Mouse (Mus musculus) MEL (cell line): ENCODE data around the gene Krtap9-3. TPM values are rescaled to one million over a fixed set of nuclear protein-coding genes. Genes with fewer than 3 reads are reported as not detected.

Experiments
- DNase-seq: peaks from one replicate; pipeline ENCODE4 v3.0.0; 2011; ENCODE audit warnings: low read depth, low spot score
- H3K27ac ChIP-seq: 2 replicates; pipeline ENCODE4 v1.5.1; 2012; ENCODE audit warnings: low read depth, mild to moderate bottlenecking, control low read depth, low read length, moderate library complexity; ENCODE audit not compliant: control insufficient read depth
- H3K27me3 ChIP-seq, 2 experiments: fragments of 150-350 bp in 1 of 2; sonication (generic) in 1 of 2; 2 replicates each; pipeline ENCODE4 v1.6.1; 2012; ENCODE audit warnings: low read length in 2 of 2, mild to moderate bottlenecking in 2 of 2, improper control_type of control experiment in 1 of 2, moderate library complexity in 1 of 2; ENCODE audit not compliant: insufficient read depth in 2 of 2, control insufficient read depth in 1 of 2
- H3K36me3 ChIP-seq, 2 experiments: 2 replicates each; pipeline ENCODE4 v1.6.1; 2012 to 2014; ENCODE audit warnings: low read length in 2 of 2, improper control_type of control experiment in 1 of 2, inconsistent platforms in 1 of 2, mild to moderate bottlenecking in 1 of 2; ENCODE audit not compliant: insufficient read depth in 2 of 2, control insufficient read depth in 1 of 2
- H3K4me1 ChIP-seq, 2 experiments: fragments of 150-350 bp in 1 of 2; sonication (generic) in 1 of 2; 2 replicates each; pipeline ENCODE4 v1.6.1; 2012; ENCODE audit warnings: low read length in 2 of 2, improper control_type of control experiment in 1 of 2, mild to moderate bottlenecking in 1 of 2; ENCODE audit not compliant: insufficient read depth in 2 of 2, control insufficient read depth in 1 of 2
- H3K4me3 ChIP-seq, 2 experiments: fragments of 150-350 bp in 1 of 2; sonication (generic) in 1 of 2; 2 replicates each; pipeline ENCODE4 v1.5.1; 2012; ENCODE audit warnings: low read depth in 2 of 2, low read length in 2 of 2, mild to moderate bottlenecking in 2 of 2, moderate library complexity in 2 of 2, control low read depth in 1 of 2, improper control_type of control experiment in 1 of 2; ENCODE audit not compliant: control insufficient read depth in 1 of 2, insufficient read depth in 1 of 2
- H3K79me2 ChIP-seq: 2 replicates; pipeline ENCODE4 v1.6.1; 2012; ENCODE audit warnings: mild to moderate bottlenecking, low read length, moderate library complexity; ENCODE audit not compliant: control insufficient read depth, poor library complexity, insufficient read depth
- H3K9ac ChIP-seq: 2 replicates; pipeline ENCODE4 v1.6.1; 2012; ENCODE audit warnings: low read depth, mild to moderate bottlenecking, control low read depth, low read length, moderate library complexity; ENCODE audit not compliant: control insufficient read depth, poor library complexity, severe bottlenecking
- H3K9me3 ChIP-seq: fragments of 150-350 bp; sonication (generic); replicated peaks from 2 replicates; pipeline ENCODE4 v1.6.1; 2012; ENCODE audit warnings: mild to moderate bottlenecking, low read length, improper control_type of control experiment, moderate library complexity; ENCODE audit not compliant: insufficient read depth
- BHLHE40 ChIP-seq: IDR thresholded peaks from 2 replicates; pipeline ENCODE4 v1.6.1; 2012; ENCODE audit warnings: low read depth, mild to moderate bottlenecking, inconsistent platforms, low read length, improper control_type of control experiment, borderline replicate concordance
- CTCF ChIP-seq, 3 experiments: IDR thresholded peaks in 2 of 3; conservative IDR thresholded peaks in 1 of 3; 2 replicates each; pipeline ENCODE4 v1.5.1; 2011 to 2012; ENCODE audit warnings: low read length in 3 of 3, low read depth in 2 of 3, mild to moderate bottlenecking in 2 of 3, improper control_type of control experiment in 1 of 3, inconsistent platforms in 1 of 3, mixed read lengths in 1 of 3, moderate library complexity in 1 of 3; ENCODE audit not compliant: control insufficient read depth in 1 of 3, insufficient read depth in 1 of 3, poor library complexity in 1 of 3, severe bottlenecking in 1 of 3
- E2F4 ChIP-seq: IDR thresholded peaks from 2 replicates; pipeline ENCODE4 v1.6.1; 2011; ENCODE audit warnings: low read depth, low read length, improper control_type of control experiment, borderline replicate concordance
- EP300 ChIP-seq, 2 experiments: IDR thresholded peaks; 2 replicates each; pipeline ENCODE4 v1.6.1; 2011; ENCODE audit warnings: improper control_type of control experiment in 2 of 2, low read length in 2 of 2, low read depth in 1 of 2, mild to moderate bottlenecking in 1 of 2
- HCFC1 ChIP-seq: IDR thresholded peaks from 2 replicates; pipeline ENCODE4 v1.6.1; 2012; ENCODE audit warnings: low read depth, mild to moderate bottlenecking, inconsistent platforms, low read length, improper control_type of control experiment, moderate library complexity
- JUND ChIP-seq: IDR thresholded peaks from 2 replicates; pipeline ENCODE4 v1.6.1; 2011; ENCODE audit warnings: low read depth, mild to moderate bottlenecking, improper control_type of control experiment, low read length
- MAZ ChIP-seq: IDR thresholded peaks from 2 replicates; pipeline ENCODE4 v1.6.1; 2012; ENCODE audit warnings: low read depth, mild to moderate bottlenecking, inconsistent platforms, low read length, improper control_type of control experiment
- MYB ChIP-seq: IDR thresholded peaks from 2 replicates; pipeline ENCODE4 v1.6.1; 2011; ENCODE audit warnings: mild to moderate bottlenecking, low read depth, low read length, improper control_type of control experiment
- NRF1 ChIP-seq: IDR thresholded peaks from 2 replicates; pipeline ENCODE4 v1.6.1; 2014; ENCODE audit warnings: low read depth, mild to moderate bottlenecking, inconsistent platforms, low read length, improper control_type of control experiment, moderate library complexity; ENCODE audit not compliant: poor library complexity, insufficient read depth, severe bottlenecking
- POLR2A ChIP-seq, 2 experiments: IDR thresholded peaks; 2 replicates each; pipeline ENCODE4 v1.6.1; 2011 to 2012; ENCODE audit warnings: low read length in 2 of 2, mild to moderate bottlenecking in 2 of 2, control low read depth in 1 of 2, improper control_type of control experiment in 1 of 2, low read depth in 1 of 2, moderate library complexity in 1 of 2; ENCODE audit not compliant: control insufficient read depth in 1 of 2, insufficient read depth in 1 of 2, poor library complexity in 1 of 2
- POLR2AphosphoS2 ChIP-seq: IDR thresholded peaks from 2 replicates; pipeline ENCODE4 v1.6.1; 2011; ENCODE audit warnings: low read length, improper control_type of control experiment
- RAD21 ChIP-seq: IDR thresholded peaks from 2 replicates; pipeline ENCODE4 v1.6.1; 2011; ENCODE audit warnings: mild to moderate bottlenecking, low read depth, low read length, improper control_type of control experiment
- SIN3A ChIP-seq: IDR thresholded peaks from 2 replicates; pipeline ENCODE4 v1.6.1; 2012; ENCODE audit warnings: low read length, improper control_type of control experiment, inconsistent platforms
- SMC3 ChIP-seq: IDR thresholded peaks from 2 replicates; pipeline ENCODE4 v1.6.1; 2011; ENCODE audit warnings: low read depth, low read length, improper control_type of control experiment
- TBP ChIP-seq: IDR thresholded peaks from 2 replicates; pipeline ENCODE4 v1.8.0; 2011; ENCODE audit warnings: low read depth, low read length, improper control_type of control experiment
- ZKSCAN1 ChIP-seq: IDR thresholded peaks from 2 replicates; pipeline ENCODE4 v1.6.1; 2012; ENCODE audit warnings: low read depth, mild to moderate bottlenecking, inconsistent platforms, low read length, improper control_type of control experiment, moderate library complexity
- ZMIZ1 ChIP-seq: IDR thresholded peaks from 2 replicates; pipeline ENCODE4 v1.6.1; 2012; ENCODE audit warnings: low read depth, mild to moderate bottlenecking, inconsistent platforms, low read length, improper control_type of control experiment, moderate library complexity
- polyA plus RNA-seq, 2 experiments: library from polyadenylated mRNA; stranded (reverse) in 1 of 2; unstranded in 1 of 2; fragments of >175 nt in 1 of 2; fragments of >200 nt in 1 of 2; gene quantifications; 2 replicates each; pipeline versions ENCODE4 v1.2.1 to v1.2.4; 2012; ENCODE audit warnings: low replicate concordance in 2 of 2, low read depth in 1 of 2; ENCODE audit not compliant: insufficient read length in 2 of 2, insufficient read depth in 1 of 2, missing spikeins in 1 of 2
- total RNA-seq: library from RNA; depleted of rRNA; stranded (reverse); fragments of 300-350 nt; gene quantifications from 2 replicates; pipeline ENCODE4 v1.2.3, GENCODE M21; 2012

The Krtap9-3 gene
- total and polyA plus RNA-seq, 3 experiments = not detected

GRCm38 (mm10) chr11:99581051-99581450 is 16.9 kb downstream of the Krtap9-3 start:
- H3K79me2 ChIP-seq = no peaks in the 10 kb centered on the region
- H3K9ac ChIP-seq = no peak overlapping the region
- H3K4me3 ChIP-seq = no peak overlapping the region
- no peaks in the 10 kb centered on the region for H3K36me3 ChIP-seq
- no peak overlapping the region for H3K27ac ChIP-seq
- TF ChIP-seq ZKSCAN1 (no peak), JUND (no peak)
- DNase-seq = no peak
- H3K27me3 ChIP-seq = no peaks in the 10 kb centered on the region
- H3K4me1 ChIP-seq = no peaks in the 10 kb centered on the region
- H3K9me3 ChIP-seq = no peaks in the 10 kb centered on the region

GRCm38 (mm10) chr11:99580636-99581035 is 17.3 kb downstream of the Krtap9-3 start, which contains the start of gene Krtap1-5:
Gene Krtap1-5, minus strand, starts transcription at chr11:99581016.
- Histone ChIP-seq H3K27me3 (no peaks in the 10 kb centered on the region), H3K4me1 (no peaks in the 10 kb centered on the region), H3K4me3 (no peak within 1 kb of the TSS), H3K27ac (no peak within 1 kb of the TSS), H3K36me3 (no peaks in the 10 kb centered on the region), H3K9ac (no peak within 1 kb of the TSS), H3K9me3 (no peaks in the 10 kb centered on the region), H3K79me2 (no peaks in the 10 kb centered on the region)
- TF ChIP-seq NRF1 (no peak), MAZ (no peak), POLR2AphosphoS2 (no peak), ZKSCAN1 (no peak), HCFC1 (no peak), SIN3A (no peak), BHLHE40 (no peak), EP300 (IDR thresholded peaks at IDR 0.05; ENCODE audit: low read depth in 1 of 2, low read length in 2 of 2) (no peak), E2F4 (no peak), MYB (no peak), TBP (no peak)
- no peak for DNase-seq

DNA sequence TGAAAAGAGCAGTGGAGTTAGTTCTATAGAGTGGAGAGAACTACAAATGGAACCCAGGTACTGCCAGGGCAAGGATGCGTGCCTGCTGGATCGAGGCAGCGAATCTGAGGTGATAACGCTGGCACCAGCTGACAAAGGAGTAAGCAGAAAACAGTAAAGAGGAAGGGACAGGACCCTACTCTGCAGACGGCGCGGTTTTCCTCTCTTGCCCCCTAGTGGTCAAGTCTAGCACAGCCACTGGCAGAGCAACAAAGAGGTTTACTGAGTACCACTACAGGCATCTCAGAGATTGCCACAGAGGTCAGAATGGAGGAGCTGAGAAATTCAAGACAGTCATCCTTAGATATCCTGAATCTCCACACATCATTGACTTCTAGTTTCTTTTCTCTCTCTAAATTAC is 23.8 kb downstream of the Krtap9-3 start:
- Histone ChIP-seq H3K9ac (no peak overlapping the region), H3K4me1 (no peaks in the 10 kb centered on the region), H3K79me2 (no peaks in the 10 kb centered on the region), H3K27me3 (no peaks in the 10 kb centered on the region)
- peak; percentile 53 for DNase-seq
- TF ChIP-seq CTCF (IDR thresholded peaks at IDR 0.05 in 2 of 3, conservative IDR thresholded peaks at IDR 0.05 in 1 of 3; ENCODE audit: control insufficient read depth in 1 of 3, insufficient read depth in 1 of 3, low read depth in 2 of 3, low read length in 3 of 3, poor library complexity in 1 of 3, severe bottlenecking in 1 of 3) (peak; percentile 58 to 74 (median 66)), RAD21 (peak; percentile 20), ZMIZ1 (no peak), SMC3 (peak; percentile 55), POLR2A (IDR thresholded peaks at IDR 0.05; ENCODE audit: control insufficient read depth in 1 of 2, insufficient read depth in 1 of 2, low read depth in 1 of 2, low read length in 2 of 2, poor library complexity in 1 of 2) (no peak)
- TF ChIP-seq, all 39 proteins: peak for 3
- Histone ChIP-seq H3K4me3 (no peak overlapping the region), H3K36me3 (no peaks in the 10 kb centered on the region), H3K9me3 (no peaks in the 10 kb centered on the region), H3K27ac (no peak overlapping the region)
